Mouse (Mus musculus) kidney, postnatal 10 days (tissue): ENCODE measurements at regions not wholly inside any gene's neighbourhood (a gene's known extent, or its start where the extent isn't known, plus 50 kb on each side); places are given as distances from the start of the nearest gene placed in this dataset.

Experiments
- DNase-seq: peaks from one replicate; pipeline ENCODE4 v3.0.0; 2021; ENCODE audit warnings: mixed read lengths

DNA sequence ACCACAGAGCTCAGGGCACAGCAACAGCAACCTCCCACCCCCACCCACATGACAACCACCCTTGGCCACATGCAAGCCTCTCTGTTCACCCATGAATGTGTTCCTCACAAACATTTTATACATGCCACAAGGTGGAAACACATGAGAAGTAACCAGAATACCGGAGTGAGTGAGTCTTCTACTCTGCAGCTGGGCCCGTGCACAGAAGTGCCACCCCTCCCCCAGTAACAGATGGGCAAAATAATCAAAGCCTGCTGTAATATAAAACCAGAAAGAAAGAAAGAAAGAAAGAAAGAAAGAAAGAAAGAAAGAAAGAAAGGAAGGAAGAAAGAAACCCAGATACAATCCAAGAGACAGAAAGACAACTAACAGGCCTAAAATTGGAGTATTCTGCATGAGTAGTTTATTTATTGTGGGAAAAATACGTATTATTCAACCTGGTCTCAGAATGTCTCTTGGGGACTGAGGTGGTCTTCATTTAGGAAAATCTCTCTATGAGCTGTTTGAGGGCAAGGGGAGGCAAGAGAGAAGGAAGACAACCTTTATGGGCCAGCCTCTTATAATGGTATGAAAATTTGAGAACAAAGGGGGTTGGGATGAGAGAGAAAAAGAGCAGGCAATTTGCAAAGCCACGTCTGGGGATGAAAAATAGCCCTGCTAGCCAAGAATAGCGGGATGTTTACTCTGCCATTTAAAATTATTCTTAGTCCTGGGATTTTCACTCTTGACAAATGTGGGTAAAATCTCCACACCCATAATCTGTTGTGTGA is 160.2 kb downstream of the Sox4 start:
- no peak for DNase-seq

GRCm38 (mm10) chr13:28792461-28793165 is 160.9 kb downstream of the Sox4 start:
- peak; percentile 27 for DNase-seq

- no peak for DNase-seq
Observed at GRCm38 (mm10) chr13:28790381-28790780, 163.1 kb downstream of the Sox4 start.

DNA sequence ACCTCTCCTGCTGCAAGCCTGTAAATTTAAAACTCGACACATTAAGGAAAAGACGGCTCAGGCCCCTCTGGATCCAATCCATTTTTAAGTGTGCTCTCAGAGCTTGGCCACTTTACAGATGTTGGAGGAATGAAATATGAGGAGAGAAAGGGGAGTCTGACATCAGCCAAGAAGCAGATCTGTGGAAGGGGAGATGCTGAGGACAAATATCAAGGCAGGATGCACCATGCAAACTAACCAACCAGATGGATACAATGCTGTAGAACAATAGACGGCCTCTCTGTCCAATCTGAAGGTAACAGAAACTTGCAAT is 166.2 kb downstream of the Sox4 start:
- no peak for DNase-seq

GRCm38 (mm10) chr13:28786629-28787330 is 166.7 kb downstream of the Sox4 start:
- DNase-seq, result peak; percentile 58

DNA sequence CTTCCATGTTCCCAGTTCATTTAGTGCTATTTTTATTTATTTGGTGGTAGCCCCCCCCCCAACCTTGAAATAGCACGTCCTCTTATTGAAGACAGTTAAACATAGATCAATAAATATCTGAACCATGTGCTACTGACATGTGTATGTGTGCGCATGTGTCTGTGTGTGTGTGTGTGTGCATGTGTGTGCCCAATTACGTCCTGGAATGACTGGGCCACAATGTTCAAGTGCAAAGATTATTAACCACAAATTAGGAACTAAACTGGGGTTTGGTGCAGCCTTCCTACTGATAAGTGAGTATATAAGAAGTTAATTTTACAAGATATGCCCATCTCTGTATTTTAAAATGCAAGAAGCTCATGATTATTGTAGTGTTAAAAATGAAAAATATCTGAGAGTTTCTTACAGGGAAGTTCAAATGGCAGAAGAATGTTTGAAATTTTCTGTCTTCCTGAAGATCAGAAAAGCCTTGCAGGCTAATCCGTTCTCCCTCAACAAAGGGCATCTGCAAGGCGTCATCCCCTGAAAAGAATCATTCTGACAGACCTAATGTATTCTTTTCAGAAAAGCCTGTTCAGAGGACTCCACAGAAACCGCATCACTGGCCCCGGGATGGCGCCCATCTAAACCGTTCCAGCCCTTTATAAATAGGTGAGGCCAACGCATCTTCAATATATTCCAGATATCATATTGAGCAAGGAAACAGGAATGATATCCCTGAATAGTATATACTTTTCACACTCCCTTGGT is 170.8 kb downstream of the Sox4 start:
- DNase-seq, result no peak

DNA sequence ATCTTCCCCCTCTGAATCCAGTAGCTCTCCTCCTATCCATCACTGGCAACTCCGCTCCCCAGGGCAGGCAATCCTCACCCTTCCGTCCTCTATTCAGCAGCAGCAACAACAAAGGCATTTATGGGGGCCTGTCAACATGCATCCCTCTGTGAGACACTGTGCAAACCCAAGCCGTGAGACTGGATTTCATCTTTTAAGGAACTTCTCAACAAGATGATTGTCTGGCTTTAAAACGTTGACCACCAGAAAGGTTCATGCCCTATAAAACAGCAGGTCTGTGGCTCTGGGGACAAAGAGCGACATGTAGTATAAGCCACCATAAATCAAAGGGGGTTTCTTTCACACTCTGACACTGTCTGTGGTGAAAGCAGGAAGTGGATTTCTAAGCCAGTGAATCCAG is 171.4 kb downstream of the Sox4 start:
- DNase-seq, result peak; percentile 21

GRCm38 (mm10) chr13:28781660-28782059 is 171.9 kb downstream of the Sox4 start:
- DNase-seq, result no peak

DNA sequence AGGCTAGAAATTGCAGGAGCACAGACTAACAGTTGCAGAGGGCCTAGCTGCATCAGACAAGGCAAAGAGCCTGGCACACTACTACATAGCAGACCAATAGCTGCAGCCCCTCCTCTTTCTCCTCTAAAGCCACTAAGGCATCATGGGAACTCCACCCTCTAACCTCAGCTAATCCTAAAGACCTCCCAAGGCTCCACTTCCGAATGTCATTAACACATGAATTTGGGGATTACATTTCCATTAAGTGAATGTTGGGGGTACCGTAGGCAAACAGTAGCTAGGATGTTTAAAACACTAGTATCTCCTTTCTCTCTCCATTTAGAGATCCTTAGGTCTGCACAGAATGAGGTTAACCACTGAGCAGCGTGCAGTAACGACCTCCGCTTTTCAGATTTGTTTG is 173.1 kb downstream of the Sox4 start:
- no peak for DNase-seq

DNA sequence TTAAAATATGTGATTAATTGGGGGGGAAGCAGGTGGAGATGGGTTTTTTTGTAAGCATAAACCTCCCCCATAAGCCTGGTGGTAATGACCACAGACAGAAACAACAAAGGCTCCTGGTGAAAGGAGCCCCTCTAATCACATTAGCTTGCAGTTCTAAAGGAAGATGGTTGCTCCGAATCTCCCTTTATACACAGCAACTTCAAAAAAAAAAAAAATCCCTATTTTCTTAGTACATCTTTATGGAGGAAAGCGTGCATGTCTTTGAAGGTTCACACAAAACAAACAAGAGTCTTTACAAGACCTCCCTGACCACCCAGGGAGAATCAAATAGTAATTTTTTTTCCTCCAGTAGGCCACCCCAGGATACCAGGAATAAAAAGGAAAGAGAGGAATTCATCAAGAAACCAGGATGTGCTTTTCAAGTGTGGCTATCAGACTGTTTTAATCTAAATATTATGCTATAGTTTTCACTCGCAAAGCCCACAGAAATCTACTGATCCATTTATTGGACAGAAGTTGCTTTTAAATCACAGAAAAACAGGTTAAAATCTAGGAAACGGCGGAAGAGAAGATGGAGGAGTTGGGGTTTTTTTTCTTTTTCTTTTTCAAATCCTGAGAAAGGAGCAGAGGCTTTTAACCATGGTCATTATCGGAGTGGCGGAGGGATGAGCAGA is 178.2 kb downstream of the Sox4 start:
- no peak for DNase-seq

- no peak for DNase-seq
Observed at GRCm38 (mm10) chr13:28774649-28775048, 178.9 kb downstream of the Sox4 start.

DNA sequence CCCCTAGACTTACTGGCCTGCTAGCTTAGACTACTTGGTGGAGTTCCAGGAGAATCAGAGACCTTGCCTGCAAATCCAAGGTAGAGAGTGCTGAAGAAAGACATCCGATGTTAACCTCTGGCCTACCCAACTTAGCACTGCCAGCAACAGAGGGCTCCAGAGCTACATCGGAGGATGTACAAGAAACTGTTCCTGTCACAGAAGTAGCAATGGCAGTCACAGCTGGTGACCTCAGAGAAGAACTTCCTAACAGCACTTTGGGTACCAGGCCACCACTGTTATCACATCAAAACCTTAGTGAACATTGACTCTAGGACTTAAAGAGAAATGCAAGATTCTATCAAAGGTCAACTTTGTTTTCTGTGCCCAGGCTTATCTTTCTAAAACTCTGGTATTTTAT is 180.0 kb downstream of the Sox4 start:
- no peak for DNase-seq

DNA sequence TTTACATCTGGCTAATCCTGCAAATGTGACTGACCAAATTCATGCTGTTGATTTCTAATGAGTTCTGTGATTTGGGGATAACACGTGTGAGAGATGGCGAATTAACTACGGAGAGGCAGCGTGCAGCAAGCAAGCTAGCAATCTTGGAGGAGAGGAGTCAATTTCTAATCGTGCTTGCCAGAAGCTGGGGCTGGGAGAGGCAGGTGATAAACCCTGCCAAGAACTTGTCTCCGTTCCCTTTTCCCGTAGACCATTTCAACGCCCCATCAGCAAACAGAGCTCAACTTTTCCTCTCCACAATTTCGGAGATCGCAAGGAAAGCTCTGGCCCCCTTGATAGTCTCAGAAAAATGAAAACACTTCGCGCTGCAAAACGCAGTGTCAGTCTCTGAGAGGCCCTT is 183.0 kb downstream of the Sox4 start:
- DNase-seq, result peak; percentile 23

DNA sequence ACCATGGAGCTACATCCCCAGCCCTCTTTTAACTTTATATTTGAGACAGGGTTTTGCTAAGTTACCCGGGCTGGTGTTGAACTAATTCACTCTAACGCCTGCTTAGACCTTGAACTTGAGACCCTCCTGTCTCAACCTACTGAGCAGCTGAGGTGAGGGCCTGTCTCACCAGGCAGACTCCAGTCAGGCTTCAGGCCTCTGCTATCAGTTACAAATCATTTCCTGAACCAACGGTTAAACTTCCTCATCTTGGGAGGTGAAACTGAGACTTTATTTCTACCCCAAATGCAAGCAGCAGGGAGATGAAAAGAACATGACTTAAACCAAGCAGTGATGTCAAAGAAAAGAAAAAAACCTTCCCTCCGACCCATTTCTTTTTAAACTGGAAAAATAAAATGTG is 183.5 kb downstream of the Sox4 start:
- no peak for DNase-seq

DNA sequence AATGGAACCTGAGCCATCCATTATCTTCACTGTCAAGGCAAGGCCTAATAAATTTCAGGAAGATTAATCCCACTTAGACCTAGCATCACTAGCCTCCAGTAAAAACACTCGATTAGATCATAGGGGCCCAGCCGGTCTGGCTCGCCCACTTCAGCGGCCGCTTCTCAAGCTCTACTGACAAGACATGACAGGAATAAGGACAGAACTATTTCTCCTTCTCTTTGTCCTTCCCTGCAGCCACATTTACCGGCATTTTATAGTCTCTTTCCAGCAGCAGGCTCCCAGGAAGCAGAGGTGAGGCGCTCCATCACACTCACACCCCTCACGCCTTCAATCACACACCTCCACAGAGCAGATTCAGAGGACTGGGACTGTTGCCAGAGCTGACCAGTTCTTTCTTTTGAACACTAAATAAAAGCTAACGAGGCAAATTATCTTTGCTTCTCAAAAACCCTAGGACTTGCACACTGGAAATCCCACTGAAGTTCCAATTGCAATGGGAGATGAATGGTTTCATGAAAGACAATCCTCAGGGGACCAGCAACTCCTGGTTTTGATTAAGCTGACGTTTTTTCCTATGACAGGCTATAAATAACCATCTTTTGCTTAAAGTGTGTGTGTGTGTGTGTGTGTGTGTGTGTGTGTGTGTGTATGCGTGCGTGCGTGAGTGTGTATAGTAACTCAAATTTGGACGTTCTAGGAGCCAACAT is 184.6 kb downstream of the Sox4 start:
- peak; percentile 49 for DNase-seq

GRCm38 (mm10) chr13:28762555-28762954 is 191.0 kb downstream of the Sox4 start:
- no peak for DNase-seq

- no peak for DNase-seq
Observed at GRCm38 (mm10) chr13:28759026-28759425, 194.5 kb downstream of the Sox4 start.

DNA sequence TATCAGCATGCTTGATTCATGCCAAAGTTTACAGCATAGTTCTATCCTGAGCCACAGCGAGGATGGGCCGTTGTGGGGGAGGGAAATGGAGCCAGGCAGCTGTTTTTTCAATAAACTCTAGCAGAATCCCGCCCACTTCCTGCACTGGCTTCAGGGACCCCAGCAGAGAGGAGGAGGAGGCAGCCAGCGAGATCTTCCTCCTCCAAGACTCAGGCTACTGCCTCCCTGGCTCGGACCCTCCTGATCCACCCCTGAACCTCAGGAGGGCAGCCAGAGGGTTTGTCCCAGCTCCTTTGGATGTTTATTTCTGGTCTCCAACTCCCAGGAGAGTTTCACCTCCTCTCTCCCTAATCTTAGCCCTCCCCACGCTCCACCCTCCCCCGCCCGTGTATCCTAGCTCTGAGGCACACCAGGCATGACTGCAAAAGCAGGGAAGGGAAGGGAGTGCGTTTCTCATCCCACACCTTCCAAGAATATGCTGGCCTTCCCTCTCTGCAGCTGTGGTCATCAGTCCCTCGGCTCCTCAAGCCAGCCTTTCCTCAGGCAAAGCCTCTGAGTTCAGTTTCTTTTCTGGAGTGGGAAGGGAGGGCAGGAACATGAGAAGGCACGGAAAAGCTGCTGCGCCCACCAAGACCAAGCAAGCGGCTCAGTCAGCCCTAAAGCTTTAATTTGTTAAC is 195.5 kb downstream of the Sox4 start:
- DNase-seq, result peak; percentile 91

DNA sequence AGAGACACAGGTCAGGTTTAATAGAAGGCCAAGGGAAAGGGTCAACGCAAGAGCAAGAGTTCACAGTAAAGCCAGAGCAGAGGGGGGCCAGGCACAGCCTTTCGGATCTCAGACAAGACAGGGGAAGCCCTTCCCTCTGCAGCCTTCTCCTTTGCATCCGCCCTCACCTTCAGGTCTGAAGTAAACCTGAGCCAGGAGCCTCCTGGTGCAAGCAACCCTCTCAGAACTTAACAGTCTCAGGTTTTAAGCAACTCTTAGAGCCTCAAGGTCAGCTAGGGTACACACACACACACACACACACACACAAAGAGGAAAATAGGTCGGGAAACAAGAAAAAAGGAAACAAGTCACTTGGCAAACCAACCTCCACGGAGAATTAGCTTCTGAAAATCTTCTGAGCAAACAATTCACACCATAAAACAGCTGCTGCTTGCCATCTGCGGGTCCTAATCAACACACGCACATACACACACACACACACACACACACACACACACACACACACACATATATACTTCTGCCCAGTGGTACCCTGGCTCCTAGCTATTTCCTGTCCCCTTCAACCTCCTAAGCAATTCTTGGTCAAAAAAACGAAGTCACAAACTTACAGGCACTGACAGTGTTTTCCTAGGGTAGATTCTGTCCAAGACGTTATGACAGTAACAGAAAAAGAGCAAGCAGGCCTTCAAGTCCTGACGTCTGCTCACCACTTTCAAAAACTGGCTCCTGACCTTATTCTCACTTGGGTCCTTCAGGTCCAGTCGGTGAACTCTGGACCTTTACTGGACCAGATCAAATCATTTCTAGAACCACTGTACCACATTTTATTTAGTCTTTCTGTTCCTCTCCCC is 196.4 kb downstream of the Sox4 start:
- peak; percentile 31 for DNase-seq

DNA sequence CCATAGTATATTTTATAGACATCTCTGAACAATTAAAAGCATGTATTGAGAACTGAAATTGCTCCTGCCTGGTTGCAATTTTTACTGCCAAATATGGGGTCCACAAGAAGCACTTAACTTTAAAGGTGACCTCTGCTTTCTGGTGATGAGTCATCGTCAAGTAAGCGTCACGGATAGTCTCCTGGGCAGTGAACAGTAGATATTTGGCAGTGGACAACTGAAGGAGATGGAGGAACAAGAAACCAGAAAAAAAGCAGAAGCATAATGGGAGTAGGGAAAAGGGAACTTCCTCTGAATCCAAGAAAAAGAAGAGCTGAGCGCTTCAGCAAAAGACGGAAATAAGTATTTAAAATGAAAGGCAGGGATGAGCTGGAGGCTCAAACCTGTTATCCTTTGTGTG is 199.3 kb downstream of the Sox4 start:
- no peak for DNase-seq
